Mouse (Mus musculus) kidney, adult 18-20 months (tissue): Measurements from ENCODE around the gene B430305J03Rik.

Experiments
- DNase-seq: peaks from one replicate; pipeline ENCODE4 v3.0.0; 2021

Gene B430305J03Rik

GRCm38 (mm10) chr3:61365779-61366373 lies at the start of gene B430305J03Rik:
Gene B430305J03Rik, minus strand, starts transcription at chr3:61365951.
- no peak for DNase-seq

GRCm38 (mm10) chr3:61409683-61410082 lies 43.9 kb upstream of the B430305J03Rik start:
- no peak for DNase-seq

GRCm38 (mm10) chr3:61406921-61407320 lies 41.2 kb upstream of the B430305J03Rik start:
- no peak for DNase-seq

GRCm38 (mm10) chr3:61400823-61401387 lies 35.2 kb upstream of the B430305J03Rik start:
- no peak for DNase-seq

- no peak for DNase-seq
These were observed 31.0 kb upstream of the B430305J03Rik start for GRCm38 (mm10) chr3:61396728-61397127.

- DNase-seq: no peak
These were observed 29.6 kb upstream of the B430305J03Rik start for GRCm38 (mm10) chr3:61395382-61395781.

GRCm38 (mm10) chr3:61393520-61393919 lies 27.8 kb upstream of the B430305J03Rik start:
- DNase-seq: no peak

- no peak for DNase-seq
These were observed 27.1 kb upstream of the B430305J03Rik start for GRCm38 (mm10) chr3:61392881-61393280.

- no peak for DNase-seq
These were observed 25.8 kb upstream of the B430305J03Rik start for GRCm38 (mm10) chr3:61391564-61391963.

GRCm38 (mm10) chr3:61386368-61386767 lies 20.6 kb upstream of the B430305J03Rik start:
- no peak for DNase-seq

- no peak for DNase-seq
These were observed 10.2 kb upstream of the B430305J03Rik start for GRCm38 (mm10) chr3:61376001-61376400.

- no peak for DNase-seq
These were observed 2.7 kb upstream of the B430305J03Rik start for GRCm38 (mm10) chr3:61368446-61368845.

- DNase-seq: peak; percentile 46
These were observed 573 bp downstream of the B430305J03Rik start for GRCm38 (mm10) chr3:61364978-61365778.

GRCm38 (mm10) chr3:61364661-61364977 lies 1.1 kb downstream of the B430305J03Rik start:
- DNase-seq: no peak

- peak; percentile 90 for DNase-seq
These were observed 1.6 kb downstream of the B430305J03Rik start for GRCm38 (mm10) chr3:61363989-61364660.

GRCm38 (mm10) chr3:61363161-61363988 lies 2.4 kb downstream of the B430305J03Rik start:
- peak; percentile 81 for DNase-seq

- DNase-seq: no peak
These were observed 3.0 kb downstream of the B430305J03Rik start for GRCm38 (mm10) chr3:61362821-61363160.

GRCm38 (mm10) chr3:61361338-61361737 lies 4.4 kb downstream of the B430305J03Rik start, which contains the start of gene Rap2b:
Gene Rap2b, plus strand, starts transcription at chr3:61361638.
- DNase-seq: no peak

- DNase-seq: no peak
These were observed 6.9 kb downstream of the B430305J03Rik start for GRCm38 (mm10) chr3:61358756-61359293.

GRCm38 (mm10) chr3:61358107-61358506 lies 7.6 kb downstream of the B430305J03Rik start:
- DNase-seq: no peak

- DNase-seq: no peak
These were observed 10.3 kb downstream of the B430305J03Rik start for GRCm38 (mm10) chr3:61355464-61355863.

GRCm38 (mm10) chr3:61349433-61349832 lies 16.3 kb downstream of the B430305J03Rik start:
- DNase-seq: no peak
